Mouse (Mus musculus) CH12.LX (cell line): ENCODE data around the gene A930033H14Rik. TPM values are rescaled to one million over a fixed set of nuclear protein-coding genes. Genes with fewer than 3 reads are reported as not detected.

Experiments used
- DNase-seq: peaks from one replicate; pipeline ENCODE4 v3.0.0-alpha.2; 2013; ENCODE audit errors: extremely low read depth
- H3K27ac ChIP-seq: 2 replicates; pipeline ENCODE4 v1.5.1; 2012; ENCODE audit warnings: low read depth, mild to moderate bottlenecking, control low read depth, moderate library complexity; ENCODE audit not compliant: insufficient read depth
- H3K27me3 ChIP-seq: replicated peaks from 2 replicates; pipeline ENCODE3; 2012; ENCODE audit warnings: inconsistent platforms
- H3K36me3 ChIP-seq, 2 experiments: replicated peaks in 1 of 2; 2 replicates each; pipeline versions ENCODE3 to v1.6.1; 2012; ENCODE audit warnings: inconsistent platforms in 1 of 2, low read length in 1 of 2, mild to moderate bottlenecking in 1 of 2, mixed read lengths in 1 of 2, moderate library complexity in 1 of 2; ENCODE audit not compliant: control insufficient read depth in 1 of 2, insufficient read depth in 1 of 2
- H3K4me1 ChIP-seq, 2 experiments: 2 replicates each; pipeline ENCODE4 v1.6.1; 2012; ENCODE audit warnings: inconsistent platforms in 1 of 2, moderate library complexity in 1 of 2; ENCODE audit not compliant: insufficient read depth in 2 of 2, control insufficient read depth in 1 of 2
- H3K4me2 ChIP-seq: 2 replicates; pipeline ENCODE4 v1.6.1; 2012; ENCODE audit warnings: low read depth, mild to moderate bottlenecking, control low read depth; ENCODE audit not compliant: poor library complexity, insufficient read depth, severe bottlenecking
- H3K4me3 ChIP-seq, 3 experiments: fragments of 150-350 bp in 1 of 3; sonication (generic) in 1 of 3; replicated peaks in 1 of 3; 2 replicates each; pipeline versions ENCODE3 to v1.5.1; 2011 to 2012; ENCODE audit warnings: low read depth in 2 of 3, low read length in 2 of 3, mild to moderate bottlenecking in 2 of 3, moderate library complexity in 2 of 3, control low read depth in 1 of 3, improper control_type of control experiment in 1 of 3, inconsistent platforms in 1 of 3, mixed read lengths in 1 of 3; ENCODE audit not compliant: poor library complexity in 1 of 3
- H3K79me2 ChIP-seq: replicated peaks from 2 replicates; pipeline ENCODE4 v1.6.1; 2012; ENCODE audit warnings: mild to moderate bottlenecking, moderate library complexity; ENCODE audit not compliant: control insufficient read depth, poor library complexity, insufficient read depth, severe bottlenecking; ENCODE audit errors: extremely low read depth
- H3K9ac ChIP-seq: 2 replicates; pipeline ENCODE4 v1.6.1; 2012; ENCODE audit warnings: low read depth, mild to moderate bottlenecking, control low read depth, moderate library complexity; ENCODE audit not compliant: insufficient read depth
- H3K9me3 ChIP-seq: replicated peaks from 2 replicates; pipeline ENCODE3; 2012; ENCODE audit warnings: low read length, inconsistent platforms, mixed read lengths
- BHLHE40 ChIP-seq: IDR thresholded peaks from 2 replicates; pipeline ENCODE4 v1.6.1; 2011; ENCODE audit warnings: mild to moderate bottlenecking, low read depth, low read length, improper control_type of control experiment
- CHD1 ChIP-seq: IDR thresholded peaks from 2 replicates; pipeline ENCODE4 v1.6.1; 2012; ENCODE audit warnings: low read depth, low read length, improper control_type of control experiment, inconsistent platforms
- CHD2 ChIP-seq: IDR thresholded peaks from 2 replicates; pipeline ENCODE4 v1.6.1; 2011; ENCODE audit warnings: low read length, improper control_type of control experiment
- CTCF ChIP-seq, 2 experiments: IDR thresholded peaks in 1 of 2; conservative IDR thresholded peaks in 1 of 2; 2 replicates each; pipeline ENCODE4 v1.5.1; 2011 to 2012; ENCODE audit warnings: low read depth in 2 of 2, low read length in 2 of 2, improper control_type of control experiment in 1 of 2, inconsistent platforms in 1 of 2, mild to moderate bottlenecking in 1 of 2, moderate library complexity in 1 of 2
- ELF1 ChIP-seq: IDR thresholded peaks from 2 replicates; pipeline ENCODE4 v1.6.1; 2014; ENCODE audit warnings: low read depth, mild to moderate bottlenecking, inconsistent platforms, low read length, improper control_type of control experiment
- EP300 ChIP-seq: IDR thresholded peaks from 2 replicates; pipeline ENCODE4 v1.6.1; 2011; ENCODE audit warnings: low read length, improper control_type of control experiment
- ETS1 ChIP-seq: conservative IDR thresholded peaks from 2 replicates; pipeline ENCODE4 v1.6.1; 2012; ENCODE audit warnings: low read depth, mild to moderate bottlenecking, inconsistent platforms, low read length, improper control_type of control experiment, moderate library complexity
- IRF4 ChIP-seq: IDR thresholded peaks from 2 replicates; pipeline ENCODE4 v1.6.1; 2014; ENCODE audit warnings: low read depth, mild to moderate bottlenecking, inconsistent platforms, low read length, improper control_type of control experiment
- JUND ChIP-seq: conservative IDR thresholded peaks from 2 replicates; pipeline ENCODE4 v1.6.1; 2011; ENCODE audit warnings: low read depth, low read length, improper control_type of control experiment
- MAX ChIP-seq: IDR thresholded peaks from 2 replicates; pipeline ENCODE4 v1.6.1; 2011; ENCODE audit warnings: low read length, improper control_type of control experiment
- MAZ ChIP-seq: IDR thresholded peaks from 2 replicates; pipeline ENCODE4 v1.6.1; 2012; ENCODE audit warnings: low read depth, mild to moderate bottlenecking, inconsistent platforms, low read length, improper control_type of control experiment, moderate library complexity
- MEF2A ChIP-seq: IDR thresholded peaks from 2 replicates; pipeline ENCODE4 v1.6.1; 2014; ENCODE audit warnings: low read depth, mild to moderate bottlenecking, inconsistent platforms, low read length, improper control_type of control experiment, borderline replicate concordance
- MYC ChIP-seq: IDR thresholded peaks from 2 replicates; pipeline ENCODE4 v1.6.1; 2011; ENCODE audit warnings: low read depth, mild to moderate bottlenecking, improper control_type of control experiment, low read length
- NELFE ChIP-seq: IDR thresholded peaks from 2 replicates; pipeline ENCODE4 v1.6.1; 2011; ENCODE audit warnings: low read depth, low read length, improper control_type of control experiment
- PAX5 ChIP-seq: IDR thresholded peaks from 2 replicates; pipeline ENCODE4 v1.6.1; 2012; ENCODE audit warnings: low read length, inconsistent platforms, mixed read lengths
- POLR2A ChIP-seq: IDR thresholded peaks from 2 replicates; pipeline ENCODE4 v1.6.1; 2011; ENCODE audit warnings: low read depth, mild to moderate bottlenecking, improper control_type of control experiment, low read length
- POLR2AphosphoS2 ChIP-seq: IDR thresholded peaks from 2 replicates; pipeline ENCODE4 v1.6.1; 2011; ENCODE audit warnings: low read depth, low read length, improper control_type of control experiment
- TBP ChIP-seq: conservative IDR thresholded peaks from 2 replicates; pipeline ENCODE4 v1.6.1; 2011; ENCODE audit warnings: low read depth, low read length, improper control_type of control experiment
- USF2 ChIP-seq: conservative IDR thresholded peaks from 2 replicates; pipeline ENCODE4 v1.6.1; 2011; ENCODE audit warnings: low read depth, low read length, improper control_type of control experiment
- ZC3H11A ChIP-seq: IDR thresholded peaks from 2 replicates; pipeline ENCODE4 v1.6.1; 2012; ENCODE audit warnings: low read depth, mild to moderate bottlenecking, inconsistent platforms, low read length, improper control_type of control experiment
- ZKSCAN1 ChIP-seq: IDR thresholded peaks from 2 replicates; pipeline ENCODE4 v1.6.1; 2012; ENCODE audit warnings: low read depth, inconsistent platforms, low read length, improper control_type of control experiment, borderline replicate concordance
- ZMIZ1 ChIP-seq: IDR thresholded peaks from 2 replicates; pipeline ENCODE4 v1.6.1; 2012; ENCODE audit warnings: low read depth, mild to moderate bottlenecking, inconsistent platforms, low read length, improper control_type of control experiment
- ZNF384 ChIP-seq: IDR thresholded peaks from 2 replicates; pipeline ENCODE4 v1.6.1; 2012; ENCODE audit warnings: low read depth, low read length, improper control_type of control experiment, inconsistent platforms
- dilution Hi-C: fragments of 300-500 bp; cut with MboI; formaldehyde crosslinking; loops from 2 replicates; pipeline ENCODE4 v1.14.3; 2020; ENCODE audit warnings: low sequenced_read_pairs; ENCODE audit not compliant: extremely low pct_unique_long_range_greater_than_20kb, extremely low pct_ligation_motif_present
- in situ Hi-C: fragments of 300-500 bp; cut with MboI; formaldehyde crosslinking; loops from 3 replicates; pipeline ENCODE4 v1.14.3; 2019; ENCODE audit warnings: low sequenced_read_pairs, low pct_ligation_motif_present, low pct_unique_long_range_greater_than_20kb, mixed read lengths
- polyA plus RNA-seq: library from polyadenylated mRNA; unstranded; fragments of >175 nt; gene quantifications from 2 replicates; pipeline ENCODE4 v1.2.1, GENCODE M21; 2012; ENCODE audit warnings: low read depth; ENCODE audit not compliant: insufficient read length
- total RNA-seq, 2 experiments: library from RNA; depleted of rRNA; stranded (reverse); fragments of 300-350 nt in 1 of 2; fragments of >200 nt in 1 of 2; gene quantifications; 2 replicates each; pipeline ENCODE4 v1.2.3; 2012 to 2014

A930033H14Rik gene
- total and polyA plus RNA-seq, 3 experiments: 0.13 to 0.85 (median 0.46) TPM

DNA sequence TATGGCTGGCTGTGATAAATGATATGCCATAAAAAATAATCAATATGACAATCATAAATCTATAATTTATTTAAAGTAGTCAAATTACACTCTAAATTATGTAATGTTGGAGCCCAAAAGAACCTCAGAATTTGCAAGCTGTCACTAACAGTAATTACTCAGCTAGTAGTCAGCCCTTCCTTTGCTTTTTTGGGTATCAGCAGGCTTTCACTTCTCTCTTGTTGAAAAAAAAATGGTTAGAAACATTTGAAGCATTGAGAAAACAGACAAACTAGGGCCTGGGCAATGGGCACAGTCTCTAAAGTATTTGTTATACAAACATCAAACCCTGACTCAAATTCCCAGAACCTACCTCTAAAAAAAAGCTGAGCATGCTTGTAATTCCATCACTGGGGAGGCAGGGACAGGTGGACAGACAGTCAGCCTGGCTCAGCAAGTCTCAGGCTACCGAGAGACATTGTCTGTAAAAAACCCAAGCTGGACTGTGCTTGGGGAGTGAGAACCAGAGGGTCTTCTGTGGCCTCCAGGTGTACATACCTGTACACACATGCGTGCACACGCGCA, 4.3 kb upstream of the A930033H14Rik start:
- in situ Hi-C loops: no loop called here

DNA sequence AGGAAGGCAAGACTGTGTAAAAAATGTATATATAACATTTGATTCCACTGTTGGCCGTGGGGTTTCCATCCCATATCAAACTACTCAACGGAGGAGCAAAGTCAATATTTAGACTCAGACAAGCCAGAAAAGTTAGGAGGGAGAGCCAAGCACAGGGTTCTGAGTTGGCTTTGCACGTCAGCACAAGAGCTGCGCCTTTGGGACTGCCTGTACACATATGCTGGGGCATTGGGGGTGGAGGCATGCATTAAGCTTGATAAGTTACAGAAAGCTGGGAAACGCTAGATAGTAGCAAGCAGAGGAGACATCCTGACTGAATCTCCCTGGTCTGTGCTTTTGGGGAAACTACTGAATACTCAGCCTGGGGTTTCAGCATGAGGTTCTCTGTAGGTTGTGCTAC, 1.1 kb upstream of the A930033H14Rik start:
- Histone ChIP-seq H3K9me3 (peaks cover 6% of the 10 kb centered on the region), H3K79me2 (no peaks in the 10 kb centered on the region), H3K9ac (peak overlapping the region; percentile 73), H3K36me3 (peaks cover 0 to 14% of the 10 kb centered on the region in 2 experiments), H3K4me3 (peak overlapping the region; percentile 64 to 76 (median 75)), H3K27ac (no peak overlapping the region), H3K4me2 (peak overlapping the region; percentile 86), H3K27me3 (peaks cover 6% of the 10 kb centered on the region), H3K4me1 (peaks cover 14 to 41% of the 10 kb centered on the region in 2 experiments)
- dilution Hi-C loops (no loop called here), in situ Hi-C loops (no loop called here)
- no peak for DNase-seq
- TF ChIP-seq USF2: no peak
- TF ChIP-seq POLR2A: no peak
- TF ChIP-seq PAX5: no peak
- no peak for TF ChIP-seq CHD2
- no peak for TF ChIP-seq NELFE
- no peak for TF ChIP-seq CTCF (conservative IDR thresholded peaks at IDR 0.05 in 1 of 2, IDR thresholded peaks at IDR 0.05 in 1 of 2; ENCODE audit: low read depth in 2 of 2, low read length in 2 of 2)
- TF ChIP-seq ZNF384: no peak
- TF ChIP-seq ZC3H11A: no peak

More for the DNA sequence above, 4.3 kb upstream of the A930033H14Rik start:
- Histone ChIP-seq H3K9me3 (peaks cover 6% of the 10 kb centered on the region), H3K27ac (no peak overlapping the region), H3K36me3 (peaks cover 0 to 10% of the 10 kb centered on the region in 2 experiments), H3K4me2 (no peak overlapping the region), H3K4me1 (peaks cover 12 to 35% of the 10 kb centered on the region in 2 experiments; a peak in 3 of 4 replicates), H3K4me3 (no peak overlapping the region), H3K9ac (no peak overlapping the region), H3K79me2 (no peaks in the 10 kb centered on the region), H3K27me3 (peaks cover 6% of the 10 kb centered on the region)
- TF ChIP-seq ZKSCAN1: no peak
- peak; percentile 63; the same call in 1 of the 2 replicates for TF ChIP-seq EP300
- TF ChIP-seq POLR2AphosphoS2: no peak
- TF ChIP-seq CHD1: no peak
- TF ChIP-seq TBP: no peak
- no peak for TF ChIP-seq JUND
- TF ChIP-seq IRF4: peak; percentile 60
- TF ChIP-seq ZMIZ1: no peak
- peak; percentile 30; the same call in 1 of the 2 replicates for TF ChIP-seq MEF2A
- TF ChIP-seq MYC: no peak
- peak; percentile 13; the same call in 1 of the 2 replicates for TF ChIP-seq BHLHE40
- TF ChIP-seq ZNF384: peak; percentile 89
- TF ChIP-seq ELF1: no peak
- no peak for TF ChIP-seq MAX
- TF ChIP-seq ETS1: peak; percentile 38; the same call in 1 of the 2 replicates
- TF ChIP-seq MAZ: no peak
- TF ChIP-seq CTCF (conservative IDR thresholded peaks at IDR 0.05 in 1 of 2, IDR thresholded peaks at IDR 0.05 in 1 of 2; ENCODE audit: low read depth in 2 of 2, low read length in 2 of 2): no peak
- peak; percentile 18 for DNase-seq
- dilution Hi-C loops: no loop called here
